Comparison of ENCODE assay signal across 9 mouse cellular contexts in the genomic region with DNA sequence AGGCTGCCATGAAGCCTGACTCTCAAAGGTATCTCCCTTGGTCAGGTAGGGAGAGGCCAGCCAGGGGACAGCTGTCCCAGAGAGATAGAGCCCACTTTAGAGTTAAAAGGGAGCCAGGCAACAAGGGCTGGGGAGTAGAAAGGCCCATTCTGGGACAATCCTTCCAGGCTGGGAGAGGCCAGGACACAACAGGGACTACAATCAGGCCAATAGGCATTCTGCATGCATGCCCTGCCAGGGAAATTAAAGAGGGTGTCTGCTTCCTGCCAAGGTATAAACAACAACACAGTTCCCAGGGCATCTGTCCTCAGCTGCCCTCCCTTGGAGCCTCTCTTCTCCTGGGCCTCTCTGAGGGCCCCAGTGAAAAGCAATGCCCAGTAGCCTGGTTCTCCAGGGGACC.
DNase-seq lines count a peak whose midpoint lies in the region; ATAC-seq and TF ChIP-seq lines count a peak whose summit lies in the region.
"Had no signal": no experiment of that assay in that cellular context is flagged by ENCODE, and none has a peak within 500 bp of the region (broad histone marks: within the 10 kb centered on the region; RNA-seq: fewer than 3 reads in every experiment).

No protein-coding gene starts in this region.

- no peak overlapping the region for H3K4me2 ChIP-seq in liver, embryonic 13.5 days
- H3K4me2 ChIP-seq: hindbrain, embryonic 15.5 days had no signal

- H3K9ac ChIP-seq in liver, embryonic 13.5 days: no peak overlapping the region
- H3K9ac ChIP-seq: hindbrain, embryonic 15.5 days had no signal

- no peaks in the 10 kb centered on the region for H3K36me3 ChIP-seq in liver, embryonic 13.5 days
- H3K36me3 ChIP-seq: hindbrain, embryonic 15.5 days had no signal

- no peak overlapping the region for H3K4me3 ChIP-seq in layer of hippocampus, adult 2 months
- H3K4me3 ChIP-seq in cerebellum, adult 2 months (replicated peaks; ENCODE audit: insufficient read depth, low read depth, low read length): no peak overlapping the region
- H3K4me3 ChIP-seq in liver, embryonic 13.5 days (replicated peaks): no peak overlapping the region
- H3K4me3 ChIP-seq: hindbrain, embryonic 15.5 days had no signal

- H3K27me3 ChIP-seq in cerebellum, adult 2 months (ENCODE audit: control insufficient read depth, insufficient read depth, low read length): no peaks in the 10 kb centered on the region
- 0 out of 2 replicates have a peak, but pooled peaks cover 4% of the 10 kb centered on the region for H3K27me3 ChIP-seq in liver, embryonic 13.5 days
- H3K27me3 ChIP-seq: hindbrain, embryonic 15.5 days had no signal

- DNase-seq in layer of hippocampus, adult 2 months (ENCODE audit: low spot score in 2 of 2): peak in 1 of 2 experiments; percentile 47
- DNase-seq in layer of hippocampus, postnatal 25 days (ENCODE audit: extremely low spot score in 1 of 2, low spot score in 1 of 2): no peak
- DNase-seq in cerebellum, adult 2 months: peak; percentile 38 to 63
- DNase-seq in gastrocnemius, postnatal 25 days: peak; percentile 74
- DNase-seq in liver, embryonic 13.5 days: no peak
- DNase-seq in thymus, postnatal 0 days (ENCODE audit: low spot score): no peak
- no peak for DNase-seq in adrenal gland, postnatal 25 days
- DNase-seq: thymus, postnatal 4 days had no signal

- TF ChIP-seq POLR2A in cerebellum, adult 2 months (IDR thresholded peaks at IDR 0.05; ENCODE audit: borderline replicate concordance, insufficient read depth, low read length): no peak

- peak; percentile 36; the same call in 1 of the 2 replicates for ATAC-seq in liver, embryonic 13.5 days (ENCODE audit: low read depth)

- peaks cover 11% of the 10 kb centered on the region for H3K4me1 ChIP-seq in cerebellum, adult 2 months (ENCODE audit: control insufficient read depth, insufficient read depth, low read length)
- H3K4me1 ChIP-seq in liver, embryonic 13.5 days (replicated peaks): peaks cover 13% of the 10 kb centered on the region

- peak overlapping the region; percentile 78 for H3K27ac ChIP-seq in layer of hippocampus, adult 2 months
- H3K27ac ChIP-seq in cerebellum, adult 2 months (ENCODE audit: insufficient read depth, low read length): no peak overlapping the region
- H3K27ac ChIP-seq in liver, embryonic 13.5 days: no peak overlapping the region
- H3K27ac ChIP-seq: hindbrain, embryonic 15.5 days had no signal

- no peaks in the 10 kb centered on the region; the same call in 1 of the 2 replicates for H3K9me3 ChIP-seq in liver, embryonic 13.5 days (replicated peaks)
- H3K9me3 ChIP-seq: hindbrain, embryonic 15.5 days had no signal

- TF ChIP-seq CTCF in layer of hippocampus, adult 2 months (conservative IDR thresholded peaks at IDR 0.05): no peak
- TF ChIP-seq CTCF in cerebellum, adult 2 months (IDR thresholded peaks at IDR 0.05; ENCODE audit: borderline replicate concordance, insufficient read depth, low read depth, low read length): no peak

Comparison
In these comparisons a context has a peak if more than half of its experiments do, and no peak if none do; other contexts are left out.
1. DNase-seq: peak in cerebellum, adult 2 months (2 of 2) and gastrocnemius, postnatal 25 days (single experiment); none in layer of hippocampus, postnatal 25 days (0 of 2), liver, embryonic 13.5 days (single experiment), thymus, postnatal 0 days (single experiment) and adrenal gland, postnatal 25 days (single experiment).